Mouse (Mus musculus): Measurements from ENCODE around the gene Spg11.

DNA sequence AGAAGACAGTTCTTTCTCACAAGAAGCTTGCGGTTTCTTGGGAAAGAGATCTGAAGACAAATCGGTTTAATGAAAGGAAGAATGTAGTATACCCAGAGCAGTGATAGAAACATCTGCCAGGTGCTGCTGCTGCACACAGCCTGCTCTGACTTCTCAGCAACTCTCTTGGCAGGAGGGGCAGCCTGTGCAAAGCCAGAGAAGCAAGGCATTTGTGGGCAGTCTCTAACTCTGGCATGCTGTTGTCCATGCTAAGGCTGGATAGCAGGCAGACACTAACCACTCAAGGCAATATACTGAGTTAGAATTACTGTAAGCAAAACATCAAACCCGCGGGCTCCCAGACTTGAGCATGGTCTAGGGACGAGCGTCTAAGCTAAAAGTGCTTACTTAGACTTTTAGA is 41.5 kb upstream of the Spg11 start:
- no peak for TF ChIP-seq POLR2A (IDR thresholded peaks at IDR 0.05; ENCODE audit: low read depth, low read length)
- no peak for TF ChIP-seq CTCF (conservative IDR thresholded peaks at IDR 0.05; ENCODE audit: insufficient read depth, insufficient read length, low read depth, low read length)
